Mouse (Mus musculus) embryonic fibroblast, embryonic 13.5 days (primary cell): Measurements from ENCODE around the gene Cd300a. TPM values are rescaled to one million over a fixed set of nuclear protein-coding genes. Genes with fewer than 3 reads are reported as not detected.

ENCODE experiments used
- H3K27ac ChIP-seq: 2 replicates; pipeline ENCODE4 v1.5.1; 2012; ENCODE audit warnings: low read length, control low read depth, inconsistent platforms; ENCODE audit not compliant: insufficient read depth
- H3K4me1 ChIP-seq: 2 replicates; pipeline ENCODE4 v1.6.1; 2011; ENCODE audit warnings: low read length; ENCODE audit not compliant: control insufficient read depth, insufficient read depth
- H3K4me3 ChIP-seq: 2 replicates; pipeline ENCODE4 v1.5.1; 2011; ENCODE audit warnings: mild to moderate bottlenecking, control low read depth, low read length; ENCODE audit not compliant: insufficient read depth
- CTCF ChIP-seq: IDR thresholded peaks from 2 replicates; pipeline ENCODE4 v1.5.1; 2011; ENCODE audit warnings: mild to moderate bottlenecking, control low read depth, low read length, moderate library complexity, borderline replicate concordance; ENCODE audit not compliant: insufficient read depth
- POLR2A ChIP-seq: IDR thresholded peaks from 2 replicates; pipeline ENCODE4 v1.6.1; 2011; ENCODE audit warnings: low read depth, mild to moderate bottlenecking, control low read depth, low read length, moderate library complexity
- polyA plus RNA-seq: library from polyadenylated mRNA; stranded (reverse); fragments of >200 nt; gene quantifications from 2 replicates; pipeline ENCODE4 v1.2.4, GENCODE M21; 2011; ENCODE audit warnings: low read depth; ENCODE audit not compliant: missing spikeins, insufficient read length

Gene Cd300a
- polyA plus RNA-seq, 1 experiment, result 0.84 TPM

GRCm38 (mm10) chr11:114851608-114852310 lies 38.1 kb upstream of the Cd300a start:
- TF ChIP-seq POLR2A (0 out of 2 replicates have a peak, but pooled peaks have one; percentile 3), CTCF (no peak)
- Histone ChIP-seq H3K27ac (no peak overlapping the region), H3K4me3 (peak overlapping the region; percentile 55), H3K4me1 (no peaks in the 10 kb centered on the region)

DNA sequence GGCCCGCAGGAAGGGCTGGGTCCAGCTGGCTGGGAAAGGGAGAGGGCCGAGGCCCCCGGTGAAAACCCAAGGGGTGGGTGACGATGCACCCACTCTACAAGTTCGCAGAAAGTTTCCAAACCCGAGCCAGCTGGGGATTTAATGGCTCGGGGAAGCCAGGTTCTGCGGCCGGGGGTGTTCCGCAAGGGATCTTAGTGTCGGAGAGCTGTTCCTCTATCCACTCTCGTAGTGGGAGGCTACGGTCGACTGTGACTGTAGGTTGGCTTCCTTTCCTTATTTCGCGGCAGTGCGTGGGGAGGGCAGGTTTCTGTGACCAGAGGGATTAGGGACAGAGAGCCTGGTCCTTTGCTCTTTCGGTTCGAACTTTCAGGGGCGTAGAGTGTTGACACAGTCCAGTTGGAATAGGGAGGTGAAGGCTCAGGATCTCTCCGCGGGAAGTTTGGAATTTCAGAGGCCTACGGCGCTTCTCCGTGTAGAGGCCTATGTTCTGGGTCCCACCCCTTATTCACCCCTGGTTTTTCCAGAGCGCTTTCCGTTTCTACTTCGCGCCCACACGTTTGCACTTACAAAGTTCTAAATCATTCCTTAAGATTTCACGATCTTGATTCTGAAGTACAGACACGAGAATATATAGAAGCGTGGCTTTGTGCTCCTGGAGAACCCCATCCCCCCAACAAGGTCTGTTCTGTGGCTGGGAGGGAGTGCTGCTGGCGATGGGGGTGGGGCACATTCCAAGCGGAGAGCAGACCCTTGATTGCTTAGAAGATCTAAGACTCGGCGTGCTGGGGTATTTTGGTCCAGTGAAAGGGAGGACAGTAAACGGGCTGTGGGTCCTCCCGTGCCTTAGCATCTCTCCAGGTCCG lies 37.3 kb upstream of the Cd300a start:
- Histone ChIP-seq H3K4me1 (no peaks in the 10 kb centered on the region), H3K27ac (no peak overlapping the region), H3K4me3 (peak overlapping the region; percentile 55)
- no peak for TF ChIP-seq CTCF
- TF ChIP-seq POLR2A, result no peak

DNA sequence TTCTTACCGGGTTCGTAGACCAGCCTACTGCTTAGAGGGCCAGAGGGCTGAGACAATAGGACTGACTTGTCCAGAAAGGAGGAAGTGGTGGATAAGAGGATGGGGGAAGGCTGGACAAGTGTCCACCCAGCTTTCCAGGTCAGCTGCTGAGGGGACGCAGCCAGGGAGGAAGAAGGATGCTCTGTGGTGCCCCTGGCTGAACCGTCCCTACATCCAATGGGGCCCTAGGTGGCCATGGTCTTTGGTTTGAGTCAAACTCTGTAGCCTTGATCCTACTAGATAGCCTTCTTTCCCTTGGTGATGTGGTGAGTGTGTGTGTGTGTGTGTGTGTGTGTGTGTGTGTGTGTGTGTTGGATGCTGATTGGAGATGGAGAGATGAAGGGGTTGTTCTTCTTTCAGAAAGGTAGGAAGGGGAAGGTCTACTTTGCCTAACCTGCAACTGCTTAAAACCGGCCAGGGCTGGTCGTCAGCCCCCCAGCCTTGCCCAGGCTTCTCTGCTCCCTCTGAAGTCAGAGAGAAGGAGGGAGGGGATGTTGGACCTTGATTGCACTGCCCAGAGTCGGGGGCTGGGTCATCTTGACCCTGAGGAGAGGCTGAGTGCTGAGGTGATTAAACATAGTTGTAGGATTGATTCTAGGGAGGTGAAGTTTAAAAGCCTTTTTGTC lies 36.5 kb upstream of the Cd300a start:
- Histone ChIP-seq H3K27ac (no peak overlapping the region), H3K4me3 (no peak overlapping the region), H3K4me1 (no peaks in the 10 kb centered on the region)
- no peak for TF ChIP-seq POLR2A
- no peak for TF ChIP-seq CTCF

DNA sequence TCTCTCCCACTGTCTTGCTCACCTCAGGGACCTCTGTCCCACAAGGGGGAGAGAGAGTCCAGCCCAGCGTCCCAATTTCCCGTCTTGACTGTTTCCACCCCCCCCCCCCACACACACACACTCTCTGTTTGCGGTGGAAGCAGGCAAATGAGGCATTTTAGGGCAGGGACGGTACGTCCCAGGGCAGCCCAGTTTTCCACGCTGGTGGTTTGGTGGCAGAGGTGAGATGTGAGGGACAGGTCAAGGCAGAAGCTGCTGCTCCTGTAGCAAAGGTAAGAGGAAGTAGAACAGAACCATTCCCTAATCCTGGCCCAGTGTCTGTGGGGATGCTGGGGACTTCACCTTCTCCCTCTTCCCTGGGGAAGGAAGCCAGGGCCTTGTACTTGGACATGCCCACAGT lies 35.3 kb upstream of the Cd300a start:
- Histone ChIP-seq H3K4me3 (no peak overlapping the region), H3K4me1 (no peaks in the 10 kb centered on the region), H3K27ac (no peak overlapping the region)
- no peak for TF ChIP-seq POLR2A
- no peak for TF ChIP-seq CTCF

GRCm38 (mm10) chr11:114856125-114856524 lies 33.7 kb upstream of the Cd300a start:
- no peaks in the 10 kb centered on the region for H3K4me1 ChIP-seq
- no peak overlapping the region for H3K4me3 ChIP-seq
- TF ChIP-seq CTCF (no peak), POLR2A (no peak)
- no peak overlapping the region for H3K27ac ChIP-seq

GRCm38 (mm10) chr11:114858641-114859040 lies 31.2 kb upstream of the Cd300a start:
- no peaks in the 10 kb centered on the region for H3K4me1 ChIP-seq
- no peak overlapping the region for H3K27ac ChIP-seq
- TF ChIP-seq CTCF, result 0 out of 2 replicates have a peak, but pooled peaks have one; percentile 12
- TF ChIP-seq POLR2A, result no peak
- no peak overlapping the region for H3K4me3 ChIP-seq

GRCm38 (mm10) chr11:114861057-114861456 lies 28.8 kb upstream of the Cd300a start:
- no peaks in the 10 kb centered on the region for H3K4me1 ChIP-seq
- TF ChIP-seq POLR2A (no peak), CTCF (no peak)
- H3K27ac ChIP-seq, result no peak overlapping the region
- no peak overlapping the region for H3K4me3 ChIP-seq

- Histone ChIP-seq H3K27ac (no peak overlapping the region), H3K4me1 (no peaks in the 10 kb centered on the region), H3K4me3 (no peak overlapping the region)
- TF ChIP-seq CTCF, result no peak
- TF ChIP-seq POLR2A, result no peak
Observed at GRCm38 (mm10) chr11:114862687-114863086, 27.2 kb upstream of the Cd300a start.

- Histone ChIP-seq H3K4me1 (no peaks in the 10 kb centered on the region), H3K4me3 (no peak overlapping the region), H3K27ac (no peak overlapping the region)
- TF ChIP-seq CTCF (no peak), POLR2A (no peak)
Observed at GRCm38 (mm10) chr11:114863918-114864420, 25.9 kb upstream of the Cd300a start.

DNA sequence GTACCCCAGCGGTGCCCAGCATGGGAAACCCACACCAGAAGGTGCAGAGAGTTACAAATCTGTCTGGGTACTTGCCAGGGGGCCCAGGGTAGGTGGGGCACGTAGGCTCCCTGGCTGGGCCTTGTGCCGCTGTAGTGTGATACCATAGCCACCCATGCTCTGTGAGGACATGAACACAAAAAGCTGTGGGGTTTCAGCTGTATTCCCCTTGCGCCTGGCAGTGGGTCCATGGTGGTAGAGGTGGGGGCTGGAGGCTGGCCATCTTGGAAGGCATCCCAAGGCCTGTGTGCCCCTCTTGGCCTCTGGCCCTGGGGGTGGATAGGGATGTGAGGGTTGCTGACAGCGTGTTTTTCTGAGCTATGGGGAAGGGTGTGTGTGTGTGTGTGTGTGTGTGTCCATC lies 23.8 kb upstream of the Cd300a start:
- TF ChIP-seq CTCF (no peak), POLR2A (no peak)
- no peak overlapping the region for H3K4me3 ChIP-seq
- H3K4me1 ChIP-seq, result no peaks in the 10 kb centered on the region
- H3K27ac ChIP-seq, result no peak overlapping the region
